Mouse (Mus musculus) activated CD4-positive, CD25-positive, alpha-beta regulatory T cell, adult 4 months (primary cell): Measurements from ENCODE around the gene Vmn1r225. TPM values are rescaled to one million over a fixed set of nuclear protein-coding genes. Genes with fewer than 3 reads are reported as not detected.
"Not testable (repeated sequence)": the region's sequence is repeated elsewhere in the genome, so short reads cannot be mapped to it uniquely, and the experiment has no call there.

Experiments
- ATAC-seq: one replicate; pipeline ENCODE4 v1.8.0; 2017
- polyA plus RNA-seq, 2 experiments: library from polyadenylated mRNA; unstranded; fragments of 100-300 nt; shearing (Covaris generic); gene quantifications; one replicate each; pipeline ENCODE4 v1.2.1; 2017

Vmn1r225 gene
- not detected for polyA plus RNA-seq

DNA sequence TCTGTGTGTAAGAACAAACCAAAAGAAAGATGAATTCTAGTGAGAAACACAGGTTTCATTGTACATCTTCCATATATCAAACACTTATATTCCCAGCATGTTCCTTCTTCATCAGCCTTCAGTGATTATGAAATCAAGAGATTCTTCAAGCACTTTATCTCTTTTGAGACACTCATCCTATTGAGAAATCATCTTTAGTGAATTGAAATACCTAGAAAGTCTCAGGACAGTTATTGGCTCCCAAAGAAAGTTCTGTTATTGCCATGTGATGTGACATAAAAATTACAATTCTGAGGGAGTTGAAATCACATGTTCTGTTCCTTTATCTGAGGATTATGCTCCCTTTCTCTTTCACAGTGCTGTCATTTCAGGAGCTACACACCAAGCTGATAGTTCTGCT is at the start of gene Vmn1r225:
Vmn1r225 (plus strand) TSS at position 301 of the 400 bp plus-strand sequence.
- ATAC-seq = no peak

DNA sequence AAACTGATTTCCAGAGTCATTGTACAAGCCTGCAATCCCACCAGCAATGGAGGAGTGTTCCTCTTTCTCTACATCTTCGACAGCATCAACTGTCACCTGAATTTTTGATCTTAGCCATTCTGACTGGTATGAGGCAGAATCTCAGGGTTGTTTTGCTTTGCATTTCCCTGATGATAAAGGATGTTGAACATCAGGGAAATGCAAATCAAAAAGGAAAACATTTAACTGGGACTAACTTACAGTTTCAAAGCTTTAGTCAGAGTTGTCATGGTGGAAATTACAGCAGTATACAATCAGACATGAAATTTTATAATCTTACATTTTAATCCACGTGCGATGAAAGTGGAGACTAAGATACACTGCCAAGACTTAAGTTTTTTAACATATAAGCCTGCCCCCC is 24.6 kb upstream of the Vmn1r225 start:
- no peak for ATAC-seq

DNA sequence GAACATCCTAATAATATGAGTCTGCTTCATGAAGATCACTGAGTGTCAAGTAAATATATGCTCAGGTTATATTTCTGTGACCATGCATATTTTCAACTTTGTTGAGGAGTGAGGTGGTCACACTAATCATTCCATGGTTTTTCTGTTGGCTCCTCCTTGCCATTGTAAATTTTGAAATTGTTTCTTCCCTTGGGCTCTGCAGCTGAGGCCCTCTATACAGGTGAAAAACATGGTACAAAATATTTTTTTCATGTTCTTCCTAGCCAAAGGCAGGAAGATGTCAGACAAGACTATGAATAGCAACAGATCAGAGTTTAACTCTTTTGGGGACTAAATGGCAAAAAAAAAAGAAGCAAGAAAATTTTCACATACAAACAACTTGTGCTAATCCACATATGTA is 16.7 kb upstream of the Vmn1r225 start, which contains the start of gene Vmn2r108:
Vmn2r108 (minus strand) TSS at position 101 of the 400 bp plus-strand sequence.
- ATAC-seq = no peak

DNA sequence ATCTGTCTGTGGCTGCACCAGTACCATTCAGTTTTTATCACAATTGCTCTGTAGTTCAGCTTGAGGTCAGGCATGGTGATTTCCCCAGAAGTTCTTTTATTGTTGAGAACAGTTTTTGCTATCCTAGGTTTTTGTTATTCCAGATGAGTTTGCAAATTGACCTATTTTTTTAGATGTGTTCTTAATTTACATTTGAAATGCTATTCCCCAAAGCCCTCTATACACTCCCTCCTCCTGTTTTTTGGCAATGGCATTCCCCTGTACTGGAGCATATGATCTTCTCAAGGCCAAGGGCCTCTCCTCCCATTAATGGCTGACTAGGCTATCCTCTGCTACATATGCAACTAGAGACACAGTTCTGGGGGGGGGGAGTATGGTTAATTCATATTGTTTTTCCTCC is 10.3 kb downstream of the Vmn1r225 start:
- not testable (repeated sequence) for ATAC-seq

Other genes with a start within 250 kb of the Vmn1r225 start
- gene Vmn2r106, start 212.6 kb upstream of the Vmn1r225 start, polyA plus RNA-seq = not detected
- not detected for gene Vmn2r107, start 152.9 kb upstream of the Vmn1r225 start, polyA plus RNA-seq
- not detected for gene Vmn1r224, start 84.0 kb upstream of the Vmn1r225 start, polyA plus RNA-seq
- gene Vmn2r108, start 16.8 kb upstream of the Vmn1r225 start, polyA plus RNA-seq = not detected
- not detected for gene Vmn2r109, start 66.6 kb downstream of the Vmn1r225 start, polyA plus RNA-seq
- gene Vmn2r110, start 98.3 kb downstream of the Vmn1r225 start, polyA plus RNA-seq = under 1 TPM in 1 of 2 experiments, not detected in 1; 0.05 TPM
- gene Fpr-rs3, start 126.7 kb downstream of the Vmn1r225 start, polyA plus RNA-seq = not detected
- gene Vmn1r226, start 184.7 kb downstream of the Vmn1r225 start, polyA plus RNA-seq = not detected
- not detected for gene Vmn1r227, start 231.7 kb downstream of the Vmn1r225 start, polyA plus RNA-seq